Mouse (Mus musculus) neural tube, embryonic 14.5 days (tissue): ENCODE results near the gene Kdm2b. TPM values are rescaled to one million over a fixed set of nuclear protein-coding genes. Genes with fewer than 3 reads are reported as not detected.
"Not testable (repeated sequence)": the region's sequence is repeated elsewhere in the genome, so short reads cannot be mapped to it uniquely, and the experiment has no call there.

ENCODE experiments used
- ATAC-seq: fragments of 200-750 bp; cut with Nextera tagmentation; 2 replicates; pipeline ENCODE4 v1.8.0; 2017; ENCODE audit warnings: low read depth, mild to moderate bottlenecking, moderate TSS enrichment, moderate library complexity
- H3K27ac ChIP-seq: fragments of 300-500 bp; sonication (generic); 2 replicates; pipeline ENCODE4 v1.5.1; 2014; ENCODE audit warnings: low read depth, mild to moderate bottlenecking, control low read depth, low read length, moderate library complexity, mixed read lengths
- H3K27me3 ChIP-seq: fragments of 300-500 bp; sonication (generic); 2 replicates; pipeline ENCODE4 v1.6.1; 2014; ENCODE audit warnings: low read length; ENCODE audit not compliant: control insufficient read depth, insufficient read depth
- H3K36me3 ChIP-seq: fragments of 300-500 bp; sonication (generic); 2 replicates; pipeline ENCODE4 v1.6.1; 2014; ENCODE audit warnings: low read length, mixed read lengths; ENCODE audit not compliant: control insufficient read depth, insufficient read depth
- H3K4me1 ChIP-seq: fragments of 300-500 bp; sonication (generic); 2 replicates; pipeline ENCODE4 v1.6.1; 2014; ENCODE audit warnings: low read length; ENCODE audit not compliant: control insufficient read depth, insufficient read depth
- H3K4me2 ChIP-seq: fragments of 300-500 bp; sonication (generic); 2 replicates; pipeline ENCODE4 v1.6.1; 2014; ENCODE audit warnings: mild to moderate bottlenecking, low read depth, low read length, control low read depth
- H3K4me3 ChIP-seq: fragments of 300-500 bp; sonication (generic); 2 replicates; pipeline ENCODE4 v1.5.1; 2014; ENCODE audit warnings: low read depth, low read length, control low read depth, mixed read lengths
- H3K9ac ChIP-seq: fragments of 300-500 bp; sonication (generic); replicated peaks from 2 replicates; pipeline ENCODE4 v1.6.1; 2014; ENCODE audit warnings: low read depth, mild to moderate bottlenecking, control low read depth, low read length, mixed read lengths
- H3K9me3 ChIP-seq: fragments of 300-500 bp; sonication (generic); 2 replicates; pipeline ENCODE4 v1.6.1; 2016; ENCODE audit warnings: low read length; ENCODE audit not compliant: control insufficient read depth
- WGBS: fragments of 180-500 bp; shearing (Covaris S2); extraction: QIAGEN DNeasy Blood & Tissue Kit; methylation state at CpG from one replicate; pipeline ENCODE4 v1.1.7; 2014; 5-methylcytosine and 5-hydroxymethylcytosine counted together
- polyA plus RNA-seq: library from polyadenylated mRNA; unstranded; fragments of >200 nt; fragmentation: Nextera tagmentation; extraction: Ambion mirVana; gene quantifications from 2 replicates; pipeline ENCODE4 v1.2.1, GENCODE M21; 2014

Gene Kdm2b
- polyA plus RNA-seq, 1 experiment from 2014 or later, result 82.7 TPM

GRCm38 (mm10) chr5:122987211-122988020, 2.2 kb downstream of the Kdm2b start:
- H3K27ac ChIP-seq, result no peak overlapping the region
- H3K4me2 ChIP-seq, result peak overlapping the region; percentile 99
- peak overlapping the region; percentile 67 for H3K9ac ChIP-seq
- H3K9me3 ChIP-seq, result no peaks in the 10 kb centered on the region
- H3K4me1 ChIP-seq, result peaks cover 24% of the 10 kb centered on the region
- peak overlapping the region; percentile 67 for H3K4me3 ChIP-seq
- 3% methylated on average over 39 of the region's 39 CpGs for WGBS
- peak; percentile 19; the same call in 1 of the 2 replicates for ATAC-seq
- no peaks in the 10 kb centered on the region for H3K27me3 ChIP-seq
- H3K36me3 ChIP-seq, result no peaks in the 10 kb centered on the region

- H3K36me3 ChIP-seq, result no peaks in the 10 kb centered on the region
- ATAC-seq, result no peak
- H3K4me2 ChIP-seq, result no peak overlapping the region
- H3K4me1 ChIP-seq, result peaks cover 24% of the 10 kb centered on the region
- 28% methylated on average over 8 of the region's 8 CpGs for WGBS
- H3K9ac ChIP-seq, result no peak overlapping the region
- no peak overlapping the region for H3K27ac ChIP-seq
- no peak overlapping the region for H3K4me3 ChIP-seq
- no peaks in the 10 kb centered on the region for H3K27me3 ChIP-seq
- no peaks in the 10 kb centered on the region for H3K9me3 ChIP-seq
Observed at GRCm38 (mm10) chr5:122986091-122986493, 3.5 kb downstream of the Kdm2b start.

- Histone ChIP-seq H3K4me2 (no peak overlapping the region), H3K4me3 (no peak overlapping the region), H3K27me3 (no peaks in the 10 kb centered on the region), H3K36me3 (no peaks in the 10 kb centered on the region), H3K27ac (no peak overlapping the region), H3K9ac (no peak overlapping the region), H3K4me1 (peaks cover 19% of the 10 kb centered on the region), H3K9me3 (no peaks in the 10 kb centered on the region)
- ATAC-seq, result no peak
- 61% methylated on average over 3 of the region's 3 CpGs for WGBS
Observed at GRCm38 (mm10) chr5:122985276-122985675, 4.3 kb downstream of the Kdm2b start.

GRCm38 (mm10) chr5:122984483-122984882, 5.1 kb downstream of the Kdm2b start:
- no peak overlapping the region for H3K9ac ChIP-seq
- no peak overlapping the region for H3K4me3 ChIP-seq
- WGBS, result 89% methylated on average over 5 of the region's 5 CpGs
- no peak overlapping the region for H3K27ac ChIP-seq
- no peak overlapping the region for H3K4me2 ChIP-seq
- peaks cover 14% of the 10 kb centered on the region for H3K4me1 ChIP-seq
- H3K36me3 ChIP-seq, result no peaks in the 10 kb centered on the region
- no peak for ATAC-seq
- no peaks in the 10 kb centered on the region for H3K27me3 ChIP-seq
- H3K9me3 ChIP-seq, result no peaks in the 10 kb centered on the region

GRCm38 (mm10) chr5:122978970-122979369, 10.7 kb downstream of the Kdm2b start:
- WGBS, result 91% methylated on average over 8 of the region's 8 CpGs
- Histone ChIP-seq H3K27me3 (no peaks in the 10 kb centered on the region), H3K4me2 (no peak overlapping the region), H3K9ac (no peak overlapping the region), H3K4me3 (no peak overlapping the region), H3K27ac (no peak overlapping the region), H3K4me1 (no peaks in the 10 kb centered on the region), H3K36me3 (no peaks in the 10 kb centered on the region), H3K9me3 (no peaks in the 10 kb centered on the region)
- no peak for ATAC-seq

GRCm38 (mm10) chr5:122974701-122975100, 14.9 kb downstream of the Kdm2b start:
- not testable (repeated sequence) for H3K9ac ChIP-seq, H3K4me2 ChIP-seq, H3K9me3 ChIP-seq, H3K4me3 ChIP-seq, H3K36me3 ChIP-seq, H3K27ac ChIP-seq, H3K27me3 ChIP-seq, ATAC-seq, H3K4me1 ChIP-seq
- 96% methylated on average over 4 of the region's 4 CpGs for WGBS

GRCm38 (mm10) chr5:122972116-122972515, 17.5 kb downstream of the Kdm2b start:
- no peak overlapping the region for H3K4me3 ChIP-seq
- WGBS, result 51% methylated on average over 9 of the region's 9 CpGs

GRCm38 (mm10) chr5:122971438-122971837, 18.2 kb downstream of the Kdm2b start:
- Histone ChIP-seq H3K4me2 (no peak overlapping the region), H3K9me3 (no peaks in the 10 kb centered on the region), H3K4me1 (no peaks in the 10 kb centered on the region), H3K9ac (no peak overlapping the region), H3K4me3 (no peak overlapping the region), H3K27ac (peak overlapping the region; percentile 22; the same call in 1 of the 2 replicates), H3K27me3 (no peaks in the 10 kb centered on the region), H3K36me3 (no peaks in the 10 kb centered on the region)
- 89% methylated on average over 4 of the region's 4 CpGs for WGBS
- ATAC-seq, result no peak

More at GRCm38 (mm10) chr5:122972116-122972515, 17.5 kb downstream of the Kdm2b start:
- Histone ChIP-seq H3K27ac (0 out of 2 replicates have a peak overlapping the region, but pooled peaks have one; percentile 22), H3K4me2 (no peak overlapping the region), H3K9ac (no peak overlapping the region), H3K9me3 (no peaks in the 10 kb centered on the region), H3K27me3 (no peaks in the 10 kb centered on the region), H3K4me1 (no peaks in the 10 kb centered on the region), H3K36me3 (no peaks in the 10 kb centered on the region)
- no peak for ATAC-seq

- Histone ChIP-seq H3K4me2 (no peak overlapping the region), H3K27me3 (no peaks in the 10 kb centered on the region), H3K9ac (no peak overlapping the region), H3K4me3 (no peak overlapping the region), H3K4me1 (no peaks in the 10 kb centered on the region), H3K36me3 (no peaks in the 10 kb centered on the region), H3K9me3 (no peaks in the 10 kb centered on the region), H3K27ac (no peak overlapping the region)
- no peak for ATAC-seq
- 70% methylated on average over 5 of the region's 5 CpGs for WGBS
Observed at GRCm38 (mm10) chr5:122970056-122970455, 19.6 kb downstream of the Kdm2b start.
